Mouse (Mus musculus) gastrocnemius, adult 2 months (tissue): ENCODE data around the gene Hist1h2ap. TPM values are rescaled to one million over a fixed set of nuclear protein-coding genes. Genes with fewer than 3 reads are reported as not detected.
A peak's percentile ranks its signal among the peaks of the same experiment; 100 is the strongest.
"Not testable (repeated sequence)": the region's sequence is repeated elsewhere in the genome, so short reads cannot be mapped to it uniquely, and the experiment has no call there.

ENCODE experiments used
- DNase-seq: peaks from one replicate; pipeline ENCODE4 v3.0.0; 2022
- H3K27ac ChIP-seq: fragments of 200-600 bp; 2 replicates; pipeline ENCODE4 v1.8.1; 2022; ENCODE audit warnings: mild to moderate bottlenecking
- H3K4me3 ChIP-seq: fragments of 200-600 bp; 2 replicates; pipeline ENCODE4 v1.8.1; 2022; ENCODE audit warnings: mild to moderate bottlenecking, moderate library complexity
- CTCF ChIP-seq: fragments of 200-600 bp; IDR thresholded peaks from 2 replicates; pipeline ENCODE4 v1.8.1; 2022; ENCODE audit warnings: antibody characterized with exemption, mild to moderate bottlenecking, moderate library complexity
- intact Hi-C: fragments of 180-260 bp; cut with DNase I; formaldehyde crosslinking; loops from one replicate; pipeline ENCODE4 v1.15.1; 2025
- total RNA-seq, 2 experiments: library from RNA; stranded (reverse); gene quantifications; 2 replicates each; pipeline ENCODE4 v1.2.3; 2021

Gene Hist1h2ap
- total RNA-seq, 2 experiments from 2014 or later: 1.9 TPM; not detected in 1

DNA sequence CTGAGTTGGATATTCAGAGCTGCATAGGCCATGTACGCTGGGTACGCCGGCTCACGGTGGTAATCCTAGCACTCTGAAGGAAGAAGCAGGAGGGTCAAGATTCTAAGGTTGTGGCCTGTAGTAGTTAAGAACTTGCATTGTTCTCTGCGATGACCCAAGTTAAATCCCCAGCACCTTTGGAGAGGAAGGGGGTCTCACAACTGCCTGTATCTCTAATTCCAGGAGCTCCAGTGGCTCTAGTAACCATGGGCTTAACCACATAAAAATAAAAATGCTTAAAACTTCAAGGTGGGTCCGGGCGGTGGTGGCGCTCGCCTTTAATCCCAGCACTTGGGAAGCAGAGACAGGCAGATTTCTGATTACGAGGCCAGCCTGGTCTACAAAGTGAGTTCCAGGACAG, 3.0 kb downstream of the Hist1h2ap start:
- intact Hi-C loops: no loop called here
- DNase-seq: no peak
- no peak for TF ChIP-seq CTCF

GRCm38 (mm10) chr13:21828511-21828910, 4.8 kb downstream of the Hist1h2ap start:
- intact Hi-C loops: loop anchor here (10.0 kb wide), 1 partner anchor 1856 kb away; the partner anchor contains the start of genes Hist1h2ac and Hist1h2bc
- Histone ChIP-seq H3K4me3 (no peak overlapping the region), H3K27ac (no peak overlapping the region)
- DNase-seq: no peak
- no peak for TF ChIP-seq CTCF

More for the DNA sequence above, 3.0 kb downstream of the Hist1h2ap start:
- no peak overlapping the region for H3K27ac ChIP-seq
- H3K4me3 ChIP-seq: no peak overlapping the region

DNA sequence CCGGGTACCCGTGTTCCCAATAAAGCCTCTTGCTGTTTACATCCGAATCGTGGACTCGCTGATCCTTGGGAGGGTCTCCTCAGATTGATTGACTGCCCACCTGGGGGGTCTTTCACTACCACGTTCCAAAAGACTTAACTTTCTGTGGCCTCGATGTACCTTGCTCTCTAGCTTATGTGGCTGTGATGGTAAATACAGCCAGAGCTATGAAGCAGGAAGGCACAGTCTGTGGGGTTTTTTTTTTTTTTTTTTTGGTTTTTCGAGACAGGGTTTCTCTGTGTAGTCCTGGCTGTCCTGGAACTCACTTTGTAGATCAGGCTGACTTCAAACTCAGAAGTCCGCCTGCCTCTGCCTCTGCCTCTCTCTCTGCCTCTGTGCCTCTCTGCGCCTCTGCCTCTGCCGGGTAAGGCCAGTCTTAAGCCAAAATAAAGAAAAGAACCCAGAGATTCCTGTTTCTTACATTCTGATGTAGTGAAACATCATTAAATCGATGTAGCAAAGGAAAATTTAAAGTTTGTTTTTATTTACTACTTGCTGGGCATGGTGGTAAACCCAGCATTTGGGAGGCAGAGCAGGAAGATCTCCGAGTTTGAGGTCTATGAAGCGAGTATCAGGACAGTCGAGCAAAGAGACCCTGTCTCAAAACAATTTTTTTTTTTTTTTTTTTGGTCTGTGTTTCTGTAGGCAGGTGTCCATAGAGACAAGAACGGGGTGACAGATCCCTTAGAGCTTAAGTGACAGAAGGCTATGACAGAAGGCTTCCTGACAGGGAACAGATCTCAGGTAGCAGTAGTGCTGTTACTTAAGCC, 13.0 kb downstream of the Hist1h2ap start:
- DNase-seq, H3K27ac ChIP-seq, H3K4me3 ChIP-seq: not testable (repeated sequence)
- intact Hi-C loops: loop anchor here (10.0 kb wide), 1 partner anchor 1865 kb away; the partner anchor contains the start of genes Hist1h2ac and Hist1h2bc

- DNase-seq, H3K27ac ChIP-seq, intact Hi-C loops: not testable (repeated sequence)
- peak overlapping the region; percentile 46 for H3K4me3 ChIP-seq
Measured at GRCm38 (mm10) chr13:21812092-21812491, 21.2 kb downstream of the Hist1h2ap start.

- intact Hi-C loops, H3K27ac ChIP-seq: not testable (repeated sequence)
- DNase-seq: peak; percentile 38
- H3K4me3 ChIP-seq: peak within 1 kb of the TSS; percentile 46
Measured at GRCm38 (mm10) chr13:21811539-21811938, 21.8 kb downstream of the Hist1h2ap start, which contains the start of gene Hist1h4m. TSS of gene Hist1h4m (plus strand) at chr13:21811746.

DNA sequence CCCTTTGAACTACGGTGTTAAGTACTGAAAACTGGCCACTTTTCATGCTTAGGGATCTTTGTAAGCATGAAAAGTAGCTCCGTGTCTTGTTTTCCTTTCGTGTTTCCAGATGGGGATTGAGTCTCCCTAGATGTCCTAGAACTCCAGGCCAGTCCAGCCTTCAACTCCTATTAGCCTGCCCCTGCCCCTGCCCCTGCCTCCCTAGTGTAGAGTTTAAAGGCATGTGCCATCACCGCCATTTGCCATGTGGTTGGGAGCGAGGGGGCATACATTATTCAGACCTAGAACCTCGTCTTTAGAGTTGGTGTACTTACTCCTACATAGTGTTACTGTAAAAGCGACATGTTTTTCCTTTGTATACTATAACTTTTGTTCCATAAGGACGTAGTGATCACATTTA, 22.2 kb downstream of the Hist1h2ap start:
- DNase-seq, H3K27ac ChIP-seq, intact Hi-C loops, H3K4me3 ChIP-seq: not testable (repeated sequence)

DNA sequence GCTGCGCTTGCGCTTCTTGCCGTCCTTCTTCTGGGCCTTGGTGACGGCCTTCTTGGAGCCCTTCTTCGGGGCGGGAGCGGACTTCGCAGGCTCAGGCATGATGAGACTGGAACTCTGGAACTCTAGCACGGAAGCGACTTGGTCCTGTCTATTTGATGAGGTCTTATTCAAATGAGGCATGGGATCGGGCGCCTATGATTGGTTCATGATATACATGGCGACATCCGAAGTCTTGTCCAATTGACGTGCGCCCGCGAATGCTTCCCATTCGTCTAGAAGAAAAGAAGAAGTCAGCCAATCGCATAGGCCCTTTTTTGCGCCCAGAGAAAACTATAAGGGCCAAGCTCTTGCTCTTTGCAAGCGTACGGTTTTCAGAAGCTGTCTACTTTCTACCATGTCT, 23.2 kb downstream of the Hist1h2ap start, which contains the start of the genes Hist1h2bq and Hist1h2ao:
TSS of gene Hist1h2bq (minus strand) at position 125 of the 400 bp plus-strand sequence.
TSS of gene Hist1h2ao (plus strand) at position 393 of the 400 bp plus-strand sequence.
- intact Hi-C loops: not testable (repeated sequence)

GRCm38 (mm10) chr13:21803058-21803457, 30.2 kb downstream of the Hist1h2ap start:
- H3K27ac ChIP-seq, H3K4me3 ChIP-seq, intact Hi-C loops, DNase-seq: not testable (repeated sequence)

More for the DNA sequence above, 23.2 kb downstream of the Hist1h2ap start, which contains the start of the genes Hist1h2bq and Hist1h2ao:
- not testable (repeated sequence) for H3K4me3 ChIP-seq, H3K27ac ChIP-seq, DNase-seq

- intact Hi-C loops, DNase-seq, H3K4me3 ChIP-seq, H3K27ac ChIP-seq: not testable (repeated sequence)
Measured at GRCm38 (mm10) chr13:21797163-21797562, 36.1 kb downstream of the Hist1h2ap start.

DNA sequence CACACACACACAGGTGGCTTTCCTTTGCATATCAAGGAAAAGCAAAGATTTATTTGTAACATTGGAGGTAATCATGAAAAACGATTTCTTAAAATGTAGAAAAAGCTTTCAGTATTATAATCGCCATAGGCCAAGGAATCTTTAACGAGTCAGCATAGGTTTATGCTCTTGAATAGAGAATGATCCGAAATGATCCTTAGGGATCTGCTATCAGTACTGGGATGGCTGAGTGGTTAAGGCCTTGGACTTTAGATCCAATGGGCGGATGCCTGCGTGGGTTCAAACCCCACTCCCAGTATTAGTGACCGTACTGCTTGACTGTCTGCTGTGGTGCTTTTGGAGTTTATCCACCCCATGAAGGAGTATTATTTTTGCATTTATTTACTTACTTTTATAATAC, 37.7 kb downstream of the Hist1h2ap start:
- intact Hi-C loops: no loop called here
- H3K27ac ChIP-seq: no peak overlapping the region
- TF ChIP-seq CTCF: no peak
- DNase-seq: no peak
- H3K4me3 ChIP-seq: no peak overlapping the region

DNA sequence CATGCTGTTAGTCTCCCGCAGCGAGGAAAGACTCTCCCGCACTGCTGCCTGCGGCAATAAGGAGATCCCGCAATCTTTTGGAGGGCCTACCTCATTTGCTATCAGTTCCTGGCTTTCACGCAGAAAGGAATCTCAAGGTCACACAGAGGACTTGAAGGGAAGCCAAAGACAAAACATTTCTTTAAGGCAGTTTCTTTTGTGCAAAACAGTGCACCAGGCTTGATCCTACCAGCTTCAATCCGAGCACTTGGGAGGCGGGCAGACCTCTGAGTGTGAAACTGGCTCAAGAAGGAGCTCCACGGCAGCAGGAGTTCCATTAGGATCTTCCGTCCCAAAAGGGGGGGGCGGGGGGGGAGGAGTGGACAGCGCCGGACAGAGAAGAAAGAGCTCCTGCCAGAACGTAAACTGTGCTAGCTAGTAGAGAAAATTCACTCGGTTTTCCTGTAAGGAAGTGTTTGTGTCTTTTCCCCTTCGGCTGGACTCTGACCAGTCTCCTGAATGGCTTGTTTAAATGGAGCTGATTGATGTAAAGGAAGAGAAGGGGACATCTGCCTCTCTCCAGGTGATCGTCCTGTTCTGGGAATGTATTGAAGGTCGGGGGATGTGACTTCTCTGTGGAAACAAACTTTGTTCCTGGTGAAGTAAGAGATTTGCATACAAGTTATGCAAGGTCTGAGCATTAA, 42.6 kb downstream of the Hist1h2ap start:
- Histone ChIP-seq H3K4me3 (peak overlapping the region; percentile 7), H3K27ac (no peak overlapping the region)
- intact Hi-C loops: no loop called here
- TF ChIP-seq CTCF: no peak
- no peak for DNase-seq

- intact Hi-C loops: loop anchor here (10.0 kb wide), 2 partner anchors 75 to 1645 kb away; partner anchors contain the start of genes Hist1h2ai, Hist1h2bl and Hist1h3h
- no peak for DNase-seq
- no peak overlapping the region for H3K4me3 ChIP-seq
- H3K27ac ChIP-seq: no peak overlapping the region
- no peak for TF ChIP-seq CTCF
Measured at GRCm38 (mm10) chr13:21789925-21790324, 43.4 kb downstream of the Hist1h2ap start.
